Mouse (Mus musculus) limb, embryonic 13.5 days (tissue): ENCODE data around the gene Ivns1abp. TPM values are rescaled to one million over a fixed set of nuclear protein-coding genes. Genes with fewer than 3 reads are reported as not detected.
"Not testable (repeated sequence)": the region's sequence is repeated elsewhere in the genome, so short reads cannot be mapped to it uniquely, and the experiment has no call there.

Experiments
- ATAC-seq: fragments of 200-750 bp; cut with Nextera tagmentation; 2 replicates; pipeline ENCODE4 v1.8.0; 2017; ENCODE audit warnings: low read depth, moderate number of reproducible peaks, moderate TSS enrichment; ENCODE audit not compliant: low FRiP score
- H3K27ac ChIP-seq: fragments of 300-500 bp; sonication (generic); 2 replicates; pipeline ENCODE4 v1.5.1; 2015; ENCODE audit warnings: inconsistent platforms, mild to moderate bottlenecking, moderate library complexity
- H3K27me3 ChIP-seq: fragments of 300-500 bp; sonication (generic); 2 replicates; pipeline ENCODE4 v1.6.1; 2015; ENCODE audit warnings: mild to moderate bottlenecking, inconsistent platforms
- H3K36me3 ChIP-seq: fragments of 300-500 bp; sonication (generic); 2 replicates; pipeline ENCODE4 v1.6.1; 2015; ENCODE audit warnings: inconsistent platforms, mild to moderate bottlenecking, moderate library complexity
- H3K4me1 ChIP-seq: fragments of 300-500 bp; sonication (generic); 2 replicates; pipeline ENCODE4 v1.6.1; 2015; ENCODE audit warnings: inconsistent platforms
- H3K4me2 ChIP-seq: fragments of 300-500 bp; sonication (generic); replicated peaks from 2 replicates; pipeline ENCODE4 v1.6.1; 2015; ENCODE audit warnings: inconsistent platforms, mild to moderate bottlenecking, moderate library complexity
- H3K4me3 ChIP-seq: fragments of 300-500 bp; sonication (generic); 2 replicates; pipeline ENCODE4 v1.5.1; 2015; ENCODE audit warnings: moderate library complexity, mild to moderate bottlenecking, inconsistent platforms
- H3K9ac ChIP-seq: fragments of 300-500 bp; sonication (generic); 2 replicates; pipeline ENCODE4 v1.6.1; 2015; ENCODE audit warnings: mild to moderate bottlenecking, inconsistent platforms
- H3K9me3 ChIP-seq: fragments of 300-500 bp; sonication (generic); 2 replicates; pipeline ENCODE4 v1.6.1; 2016; ENCODE audit warnings: inconsistent platforms
- WGBS: fragments of 180-500 bp; shearing (Covaris S2); methylation state at CpG from one replicate; pipeline ENCODE4 v1.1.7; 2015; 5-methylcytosine and 5-hydroxymethylcytosine counted together
- polyA plus RNA-seq: library from polyadenylated mRNA; unstranded; fragments of >200 nt; fragmentation: Nextera tagmentation; extraction: Ambion mirVana; gene quantifications from 2 replicates; pipeline ENCODE4 v1.2.1, GENCODE M21; 2015

Ivns1abp gene
- polyA plus RNA-seq, result 274 and 300 TPM in 2 replicates

DNA sequence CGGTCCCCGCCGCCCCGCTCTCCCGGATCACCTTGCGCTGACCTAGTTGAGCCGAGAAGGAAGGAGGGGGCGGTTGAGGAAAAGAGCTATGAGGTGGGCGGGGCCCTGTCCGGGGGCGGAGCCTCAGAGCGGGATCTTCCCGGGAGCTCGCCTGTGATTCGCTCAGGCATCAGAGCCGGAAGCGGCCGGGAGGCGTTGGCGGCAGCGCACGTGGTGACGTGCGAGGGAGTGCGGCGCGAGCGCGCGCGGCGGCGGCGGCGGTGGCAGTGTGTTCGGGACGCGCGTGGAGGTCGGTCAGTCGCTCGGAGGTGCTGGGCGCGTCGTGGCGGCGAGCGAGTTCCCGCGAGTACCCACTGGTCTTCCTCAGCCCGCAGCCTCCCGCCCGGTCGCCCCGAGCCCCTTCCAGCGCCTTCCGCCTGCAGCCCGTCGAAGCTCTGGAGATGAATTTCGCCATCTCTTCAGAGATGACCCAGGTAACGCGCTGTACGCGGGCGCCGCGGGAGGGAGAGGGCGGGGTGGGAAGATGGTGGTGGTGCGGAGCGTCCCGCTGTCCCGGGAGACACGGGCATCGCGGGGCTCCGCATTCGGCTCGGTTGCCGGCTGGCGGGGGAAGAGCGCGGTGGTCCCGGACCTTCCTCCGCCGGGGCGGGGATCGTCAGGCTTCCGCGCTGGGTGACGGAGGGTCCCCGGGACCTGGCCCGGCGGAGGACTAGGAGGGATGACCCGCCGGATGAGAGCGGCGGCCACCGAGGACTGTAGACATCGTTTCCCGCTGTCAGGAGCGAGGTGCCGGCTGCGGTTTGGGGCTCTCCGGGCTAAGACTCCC lies at the start of gene Ivns1abp:
Gene Ivns1abp, plus strand, starts transcription at position 195 of the 826 bp plus-strand sequence.
- under 1% methylated on average over 78 of the region's 104 CpGs for WGBS
- peak; percentile 96 for ATAC-seq

DNA sequence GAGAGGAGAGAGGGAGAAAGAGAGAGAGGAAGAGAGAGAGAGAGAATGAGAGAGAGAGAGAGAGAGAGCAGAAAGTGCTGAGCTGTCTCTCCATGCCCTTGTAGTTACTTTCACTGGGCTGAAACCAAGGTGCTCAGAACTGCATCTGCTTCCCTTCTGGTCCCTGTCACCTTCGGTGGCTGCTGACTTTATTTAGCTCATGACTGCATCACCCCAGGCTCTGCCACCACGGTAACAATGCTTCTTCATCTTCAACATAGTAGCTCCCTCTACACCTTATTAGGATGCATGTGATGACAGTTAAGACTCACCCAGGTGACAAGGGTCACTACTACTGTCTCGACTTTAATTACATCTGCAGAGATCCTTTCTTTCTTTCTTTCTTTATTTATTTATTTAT lies 48.8 kb upstream of the Ivns1abp start:
- no peaks in the 10 kb centered on the region for H3K36me3 ChIP-seq
- H3K4me2 ChIP-seq, result no peak overlapping the region
- no peak for ATAC-seq
- no peaks in the 10 kb centered on the region for H3K4me1 ChIP-seq
- no peaks in the 10 kb centered on the region for H3K9me3 ChIP-seq
- H3K27ac ChIP-seq, result no peak overlapping the region
- no peaks in the 10 kb centered on the region for H3K27me3 ChIP-seq
- 64% methylated on average over 3 of the region's 3 CpGs for WGBS
- no peak overlapping the region for H3K9ac ChIP-seq
- no peak overlapping the region for H3K4me3 ChIP-seq

More for the DNA sequence above, at the start of gene Ivns1abp:
- H3K27ac ChIP-seq, result peak within 1 kb of the TSS; percentile 92
- H3K4me1 ChIP-seq, result peaks cover 37% of the 10 kb centered on the region
- peak within 1 kb of the TSS; percentile 88 for H3K4me3 ChIP-seq
- H3K9me3 ChIP-seq, result no peaks in the 10 kb centered on the region
- no peaks in the 10 kb centered on the region for H3K36me3 ChIP-seq
- H3K4me2 ChIP-seq, result peak within 1 kb of the TSS; percentile 72
- H3K9ac ChIP-seq, result peak within 1 kb of the TSS; percentile 95
- H3K27me3 ChIP-seq, result no peaks in the 10 kb centered on the region

GRCm38 (mm10) chr1:151296621-151297020 lies 47.7 kb upstream of the Ivns1abp start:
- no peak overlapping the region for H3K9ac ChIP-seq
- no peak for ATAC-seq
- no peak overlapping the region for H3K27ac ChIP-seq
- H3K27me3 ChIP-seq, result no peaks in the 10 kb centered on the region
- H3K4me3 ChIP-seq, result no peak overlapping the region
- no peaks in the 10 kb centered on the region for H3K9me3 ChIP-seq
- H3K36me3 ChIP-seq, result no peaks in the 10 kb centered on the region
- 82% methylated on average over 1 of the region's 1 CpGs for WGBS
- no peaks in the 10 kb centered on the region for H3K4me1 ChIP-seq
- H3K4me2 ChIP-seq, result no peak overlapping the region

DNA sequence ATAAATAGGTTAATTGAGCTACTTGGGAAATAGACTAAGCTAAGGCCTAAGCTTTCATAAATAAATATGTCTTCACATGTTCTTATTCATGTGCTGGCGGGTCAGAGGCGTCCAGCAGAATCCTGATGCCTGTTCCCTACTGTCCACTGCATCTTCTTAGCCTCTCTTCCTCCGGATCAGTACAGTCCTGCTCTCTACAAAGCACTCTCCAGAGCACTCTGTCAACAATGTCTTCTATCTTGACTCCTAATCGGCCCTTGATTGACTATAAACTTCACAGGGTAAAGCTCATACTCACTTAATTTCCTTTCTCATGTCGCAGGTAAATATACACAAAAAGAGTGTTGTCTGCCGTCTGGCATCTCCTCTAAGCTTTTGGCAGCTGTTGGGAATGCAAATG lies 47.3 kb upstream of the Ivns1abp start:
- Histone ChIP-seq H3K4me2 (no peak overlapping the region), H3K9ac (no peak overlapping the region), H3K9me3 (no peaks in the 10 kb centered on the region), H3K27ac (no peak overlapping the region), H3K36me3 (no peaks in the 10 kb centered on the region), H3K4me3 (no peak overlapping the region), H3K27me3 (no peaks in the 10 kb centered on the region), H3K4me1 (no peaks in the 10 kb centered on the region)
- WGBS, result 75% methylated on average over 6 of the region's 6 CpGs
- no peak for ATAC-seq

- WGBS, result 84% methylated on average over 2 of the region's 2 CpGs
Observed at GRCm38 (mm10) chr1:151297596-151297995, 46.7 kb upstream of the Ivns1abp start.

GRCm38 (mm10) chr1:151301456-151301855 lies 42.8 kb upstream of the Ivns1abp start:
- Histone ChIP-seq H3K9ac (no peak overlapping the region), H3K27me3 (no peaks in the 10 kb centered on the region), H3K27ac (no peak overlapping the region), H3K4me1 (no peaks in the 10 kb centered on the region), H3K9me3 (no peaks in the 10 kb centered on the region), H3K4me2 (no peak overlapping the region), H3K4me3 (no peak overlapping the region), H3K36me3 (no peaks in the 10 kb centered on the region)
- WGBS, result 63% methylated on average over 6 of the region's 6 CpGs
- no peak for ATAC-seq

More at GRCm38 (mm10) chr1:151297596-151297995, 46.7 kb upstream of the Ivns1abp start:
- H3K36me3 ChIP-seq, result no peaks in the 10 kb centered on the region
- no peak overlapping the region for H3K9ac ChIP-seq
- H3K27me3 ChIP-seq, result no peaks in the 10 kb centered on the region
- H3K4me2 ChIP-seq, result no peak overlapping the region
- H3K9me3 ChIP-seq, result no peaks in the 10 kb centered on the region
- H3K4me3 ChIP-seq, result no peak overlapping the region
- H3K27ac ChIP-seq, result no peak overlapping the region
- no peaks in the 10 kb centered on the region for H3K4me1 ChIP-seq
- ATAC-seq, result no peak

DNA sequence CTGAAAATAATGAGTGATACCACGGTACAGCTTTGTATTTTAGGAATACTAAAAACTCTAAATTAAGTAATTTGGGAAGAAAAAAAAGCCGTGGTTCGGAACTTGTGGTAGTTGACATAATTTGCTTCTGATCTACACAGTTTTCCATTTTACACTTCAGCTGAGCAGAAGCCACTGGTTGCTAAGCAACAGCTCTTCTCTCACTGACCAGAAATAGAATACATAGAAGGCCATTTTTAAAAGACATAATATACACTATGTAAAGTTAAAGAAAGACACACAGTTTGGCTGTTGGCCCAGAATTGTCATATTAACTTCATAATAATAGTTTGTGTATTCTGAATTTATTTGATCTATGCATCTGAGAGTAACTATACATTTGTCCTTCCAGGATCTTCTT lies 42.4 kb upstream of the Ivns1abp start:
- ATAC-seq, result no peak
- no peaks in the 10 kb centered on the region for H3K36me3 ChIP-seq
- 55% methylated on average over 3 of the region's 3 CpGs for WGBS
- no peak overlapping the region for H3K9ac ChIP-seq
- no peaks in the 10 kb centered on the region for H3K9me3 ChIP-seq
- H3K4me1 ChIP-seq, result no peaks in the 10 kb centered on the region
- H3K4me3 ChIP-seq, result no peak overlapping the region
- H3K27me3 ChIP-seq, result no peaks in the 10 kb centered on the region
- H3K27ac ChIP-seq, result no peak overlapping the region
- no peak overlapping the region for H3K4me2 ChIP-seq

DNA sequence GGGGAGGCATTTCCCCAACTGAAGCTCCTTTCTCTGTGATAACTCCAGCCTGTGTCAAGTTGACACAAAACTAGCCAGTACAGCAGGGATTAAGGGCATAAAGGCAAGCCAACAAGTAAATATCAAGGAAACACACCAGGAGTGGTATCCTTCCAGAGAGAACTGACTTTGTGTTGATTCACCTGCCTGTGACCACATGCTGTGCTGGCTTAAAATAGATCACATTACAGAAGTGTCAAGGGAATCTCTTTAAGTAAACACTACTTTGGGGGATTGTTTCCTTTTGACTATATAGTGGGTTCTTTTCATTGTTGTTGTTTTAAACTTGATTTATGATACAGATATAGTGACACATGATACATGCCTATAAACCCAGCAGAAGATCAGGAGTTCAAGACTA lies 41.0 kb upstream of the Ivns1abp start:
- Histone ChIP-seq H3K4me3 (no peak overlapping the region), H3K4me1 (no peaks in the 10 kb centered on the region), H3K27ac (no peak overlapping the region), H3K36me3 (no peaks in the 10 kb centered on the region), H3K4me2 (no peak overlapping the region), H3K9ac (no peak overlapping the region), H3K27me3 (no peaks in the 10 kb centered on the region), H3K9me3 (no peaks in the 10 kb centered on the region)
- no peak for ATAC-seq

- not testable (repeated sequence) for H3K27ac ChIP-seq, H3K4me3 ChIP-seq, H3K27me3 ChIP-seq, H3K4me2 ChIP-seq, H3K36me3 ChIP-seq, H3K9ac ChIP-seq, ATAC-seq, H3K4me1 ChIP-seq, H3K9me3 ChIP-seq
- 92% methylated on average over 3 of the region's 3 CpGs for WGBS
Observed at GRCm38 (mm10) chr1:151305001-151305400, 39.3 kb upstream of the Ivns1abp start.

GRCm38 (mm10) chr1:151307059-151307458 lies 37.2 kb upstream of the Ivns1abp start:
- Histone ChIP-seq H3K9me3 (no peaks in the 10 kb centered on the region), H3K27me3 (no peaks in the 10 kb centered on the region), H3K4me1 (no peaks in the 10 kb centered on the region), H3K27ac (no peak overlapping the region), H3K9ac (no peak overlapping the region), H3K36me3 (no peaks in the 10 kb centered on the region), H3K4me3 (no peak overlapping the region), H3K4me2 (no peak overlapping the region)
- ATAC-seq, result no peak
- WGBS, result 71% methylated on average over 2 of the region's 2 CpGs

DNA sequence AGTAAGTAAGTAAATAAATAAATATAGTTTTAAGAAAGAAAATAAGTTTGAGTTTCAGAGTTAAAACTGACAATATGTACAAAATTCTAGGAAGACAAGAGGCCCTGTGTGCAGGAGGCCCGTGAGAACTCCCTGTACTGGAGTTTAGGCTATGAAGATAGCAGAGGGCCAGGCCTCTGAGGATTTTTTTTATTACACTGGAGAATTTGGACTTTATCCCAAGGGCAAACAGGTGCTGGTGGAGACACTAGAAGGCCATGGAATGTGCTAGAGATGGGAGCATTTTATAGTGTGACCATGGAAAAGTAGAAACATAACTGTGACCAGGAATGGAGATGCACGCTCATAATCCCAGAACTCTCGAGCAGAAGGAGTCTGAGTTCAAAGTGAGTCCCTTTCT lies 36.5 kb upstream of the Ivns1abp start:
- no peak overlapping the region for H3K27ac ChIP-seq
- no peaks in the 10 kb centered on the region for H3K4me1 ChIP-seq
- WGBS, result 62% methylated on average over 3 of the region's 3 CpGs

GRCm38 (mm10) chr1:151308508-151308907 lies 35.8 kb upstream of the Ivns1abp start:
- ATAC-seq, result no peak
- no peak overlapping the region for H3K9ac ChIP-seq
- H3K4me3 ChIP-seq, result no peak overlapping the region
- H3K27ac ChIP-seq, result no peak overlapping the region
- H3K4me1 ChIP-seq, result no peaks in the 10 kb centered on the region
- H3K36me3 ChIP-seq, result no peaks in the 10 kb centered on the region
- H3K9me3 ChIP-seq, result no peaks in the 10 kb centered on the region
- 63% methylated on average over 4 of the region's 4 CpGs for WGBS
- H3K27me3 ChIP-seq, result no peaks in the 10 kb centered on the region
- no peak overlapping the region for H3K4me2 ChIP-seq

More for the DNA sequence above, 36.5 kb upstream of the Ivns1abp start:
- no peak overlapping the region for H3K4me2 ChIP-seq
- no peak for ATAC-seq
- H3K36me3 ChIP-seq, result no peaks in the 10 kb centered on the region
- H3K9ac ChIP-seq, result no peak overlapping the region
- H3K27me3 ChIP-seq, result no peaks in the 10 kb centered on the region
- no peak overlapping the region for H3K4me3 ChIP-seq
- no peaks in the 10 kb centered on the region for H3K9me3 ChIP-seq

GRCm38 (mm10) chr1:151310511-151310910 lies 33.8 kb upstream of the Ivns1abp start:
- Histone ChIP-seq H3K36me3 (no peaks in the 10 kb centered on the region), H3K9ac (no peak overlapping the region), H3K27me3 (no peaks in the 10 kb centered on the region), H3K4me1 (no peaks in the 10 kb centered on the region), H3K4me2 (no peak overlapping the region), H3K9me3 (no peaks in the 10 kb centered on the region), H3K4me3 (no peak overlapping the region), H3K27ac (no peak overlapping the region; the same call in 1 of the 2 replicates)
- ATAC-seq, result no peak
- 81% methylated on average over 5 of the region's 5 CpGs for WGBS
